Mouse (Mus musculus) gastrocnemius, adult 2 months (tissue): ENCODE results near the gene Syt5. TPM values are rescaled to one million over a fixed set of nuclear protein-coding genes. Genes with fewer than 3 reads are reported as not detected.
"Not testable (repeated sequence)": the region's sequence is repeated elsewhere in the genome, so short reads cannot be mapped to it uniquely, and the experiment has no call there.

Experiments used
- DNase-seq: peaks from one replicate; pipeline ENCODE4 v3.0.0; 2022
- H3K27ac ChIP-seq: fragments of 200-600 bp; 2 replicates; pipeline ENCODE4 v1.8.1; 2022; ENCODE audit warnings: mild to moderate bottlenecking
- H3K4me3 ChIP-seq: fragments of 200-600 bp; 2 replicates; pipeline ENCODE4 v1.8.1; 2022; ENCODE audit warnings: mild to moderate bottlenecking, moderate library complexity
- CTCF ChIP-seq: fragments of 200-600 bp; IDR thresholded peaks from 2 replicates; pipeline ENCODE4 v1.8.1; 2022; ENCODE audit warnings: antibody characterized with exemption, mild to moderate bottlenecking, moderate library complexity
- intact Hi-C: fragments of 180-260 bp; cut with DNase I; formaldehyde crosslinking; loops from one replicate; pipeline ENCODE4 v1.15.1; 2025
- long read RNA-seq, 2 experiments: library from polyadenylated mRNA; stranded (forward); transcript quantifications; one replicate each; pipeline ENCODE4 v2.0.0; 2021
- total RNA-seq, 2 experiments: library from RNA; stranded (reverse); gene quantifications; 2 replicates each; pipeline ENCODE4 v1.2.3; 2021

Gene Syt5
- not detected for total RNA-seq
- long read RNA-seq, experiment 1, result 0 reads
- long read RNA-seq, experiment 2, result 0 reads

DNA sequence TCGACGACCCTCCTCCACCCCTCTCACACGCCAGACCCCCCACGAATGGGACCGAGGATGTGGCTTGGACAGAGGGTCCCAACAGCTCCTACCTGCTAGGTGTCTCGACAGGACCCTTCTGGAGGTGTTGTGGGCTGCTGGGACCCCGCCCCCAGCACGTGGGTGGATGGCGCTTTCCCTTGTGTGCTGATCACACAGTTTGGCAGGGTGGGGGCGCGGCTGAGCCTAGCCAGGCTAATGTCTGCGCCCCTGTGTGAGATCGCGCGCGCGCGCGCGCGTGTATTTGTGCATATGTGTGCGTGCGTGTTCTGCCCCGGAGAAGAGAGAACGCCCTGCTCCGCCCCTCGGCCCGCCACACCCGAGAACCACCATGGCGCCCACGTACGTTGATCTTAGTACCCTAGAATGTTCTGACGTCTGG, at the start of gene Syt5:
Gene Syt5, minus strand, starts transcription at position 321 of the 421 bp plus-strand sequence.
- peak within 1 kb of the TSS; percentile 38 for H3K4me3 ChIP-seq
- intact Hi-C loops, result no loop called here
- DNase-seq, result no peak
- TF ChIP-seq CTCF, result no peak
- no peak within 1 kb of the TSS for H3K27ac ChIP-seq

DNA sequence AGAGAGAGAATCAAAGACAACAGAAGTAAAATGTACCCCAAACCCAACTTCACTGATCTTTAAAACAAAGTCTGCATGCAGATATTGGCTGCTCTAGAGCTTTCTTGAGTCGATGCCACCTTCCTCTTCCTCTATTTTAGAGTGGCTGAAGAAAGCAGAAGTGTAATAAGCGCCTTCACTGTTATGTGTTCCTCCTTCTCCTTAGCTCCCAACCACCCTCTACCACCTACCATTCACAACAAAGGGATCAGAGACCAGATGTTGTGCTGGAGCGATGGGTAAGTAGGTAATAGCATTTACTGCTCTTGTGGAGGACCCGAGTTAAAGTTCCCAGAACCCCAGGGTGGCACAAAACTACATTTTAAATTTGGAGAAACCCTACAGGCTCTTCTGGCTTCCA, 49.7 kb upstream of the Syt5 start:
- H3K27ac ChIP-seq, DNase-seq, intact Hi-C loops, H3K4me3 ChIP-seq: not testable (repeated sequence)

DNA sequence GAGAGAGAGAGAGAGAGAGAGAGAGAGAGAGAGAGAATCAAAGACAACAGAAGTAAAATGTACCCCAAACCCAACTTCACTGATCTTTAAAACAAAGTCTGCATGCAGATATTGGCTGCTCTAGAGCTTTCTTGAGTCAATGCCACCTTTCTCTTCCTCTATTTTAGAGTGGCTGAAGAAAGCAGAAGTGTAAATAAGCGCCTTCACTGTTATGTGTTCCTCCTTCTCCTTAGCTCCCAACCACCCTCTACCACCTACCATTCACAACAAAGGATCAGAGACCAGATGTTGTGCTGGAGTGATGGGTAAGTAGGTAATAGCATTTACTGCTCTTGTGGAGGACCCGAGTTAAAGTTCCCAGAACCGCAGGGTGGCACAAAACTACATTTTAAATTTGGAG, 34.1 kb upstream of the Syt5 start:
- intact Hi-C loops, DNase-seq: not testable (repeated sequence)

DNA sequence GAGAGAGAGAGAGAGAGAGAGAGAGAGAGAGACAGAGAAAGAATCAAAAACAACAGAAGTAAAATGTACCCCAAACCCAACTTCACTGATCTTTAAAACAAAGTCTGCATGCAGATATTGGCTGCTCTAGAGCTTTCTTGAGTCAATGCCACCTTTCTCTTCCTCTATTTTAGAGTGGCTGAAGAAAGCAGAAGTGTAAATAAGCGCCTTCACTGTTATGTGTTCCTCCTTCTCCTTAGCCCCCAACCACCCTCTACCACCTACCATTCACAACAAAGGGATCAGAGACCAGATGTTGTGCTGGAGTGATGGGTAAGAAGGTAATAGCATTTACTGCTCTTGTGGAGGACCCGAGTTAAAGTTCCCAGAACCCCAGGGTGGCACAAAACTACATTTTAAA, 25.0 kb upstream of the Syt5 start:
- DNase-seq, H3K27ac ChIP-seq, H3K4me3 ChIP-seq, intact Hi-C loops: not testable (repeated sequence)

More for the DNA sequence above, 34.1 kb upstream of the Syt5 start:
- H3K27ac ChIP-seq, H3K4me3 ChIP-seq: not testable (repeated sequence)

DNA sequence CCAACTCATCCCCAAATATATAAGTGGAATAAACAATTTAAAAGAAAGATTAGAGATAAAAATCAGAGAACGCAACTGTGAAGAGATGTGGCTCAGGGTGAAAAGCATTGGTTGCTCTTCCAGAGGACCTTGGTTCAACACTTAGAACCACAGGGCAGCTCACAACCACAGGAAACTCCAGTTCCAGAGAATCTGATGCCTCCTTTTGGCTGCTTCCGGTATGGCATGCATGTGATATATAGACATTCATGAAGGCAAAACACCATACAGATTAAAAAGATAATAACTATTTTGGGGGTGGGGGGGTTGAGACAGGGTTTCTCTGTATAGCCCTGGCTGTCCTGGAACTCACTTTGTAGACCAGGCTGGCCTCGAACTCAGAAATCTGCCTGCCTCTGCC, 15.3 kb upstream of the Syt5 start:
- no peak overlapping the region for H3K27ac ChIP-seq
- intact Hi-C loops, result no loop called here

GRCm38 (mm10) chr7:4557167-4557560, 9.8 kb upstream of the Syt5 start:
- TF ChIP-seq CTCF, result no peak
- Histone ChIP-seq H3K27ac (no peak overlapping the region), H3K4me3 (no peak overlapping the region)
- intact Hi-C loops, result loop anchor here (2.0 to 5.0 kb wide), 3 partner anchors 250 to 505 kb away; partner anchors contain the start of gene U2af2
- DNase-seq, result no peak

More for the DNA sequence above, 15.3 kb upstream of the Syt5 start:
- no peak overlapping the region for H3K4me3 ChIP-seq
- DNase-seq, result no peak
- no peak for TF ChIP-seq CTCF

DNA sequence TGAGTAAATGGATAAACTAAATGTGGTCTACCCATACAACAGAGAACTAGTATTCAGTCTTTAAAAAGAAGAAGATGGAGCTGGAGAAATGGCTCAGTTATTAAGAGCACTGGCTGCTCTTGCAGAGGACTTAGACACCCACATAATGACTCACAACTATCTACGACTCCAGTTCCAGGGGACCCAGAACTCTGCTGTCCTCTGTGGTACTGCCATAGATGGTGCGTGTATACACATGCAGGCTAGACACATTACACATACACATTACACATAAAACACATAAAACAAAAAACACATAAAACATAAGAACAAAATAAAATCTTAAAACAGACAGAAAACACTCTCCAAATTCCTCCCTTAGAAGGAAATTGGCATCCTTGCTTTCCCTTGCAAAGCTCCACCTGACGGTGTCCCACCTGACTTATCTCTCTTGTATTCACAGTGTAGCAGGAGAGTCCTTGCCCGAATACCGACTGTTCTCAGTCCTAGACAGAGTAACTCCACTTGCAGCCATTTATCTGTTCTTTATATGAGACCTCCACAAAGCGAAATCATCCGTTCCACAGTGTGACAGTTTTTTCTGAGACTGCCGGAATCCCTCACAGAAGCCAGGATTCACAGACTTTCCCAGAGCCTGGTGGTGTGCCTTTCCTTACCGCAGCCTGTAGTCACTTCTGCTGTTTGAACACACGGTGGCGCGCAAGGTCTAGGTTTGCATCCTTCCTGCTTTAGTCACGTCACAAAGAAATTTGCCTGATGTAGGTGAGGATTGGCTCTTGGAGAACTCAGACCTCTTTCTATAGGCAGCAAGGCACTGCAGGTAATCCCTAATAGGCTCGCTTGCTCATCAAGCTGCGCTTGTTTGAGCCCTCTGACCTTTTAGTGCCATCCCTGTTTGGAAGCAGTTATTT, 9.2 kb upstream of the Syt5 start:
- peak; percentile 91 for TF ChIP-seq CTCF
- DNase-seq, result peak; percentile 72
- Histone ChIP-seq H3K4me3 (no peak overlapping the region), H3K27ac (no peak overlapping the region)
- intact Hi-C loops, result loop anchor here (2.0 to 5.0 kb wide), 3 partner anchors 250 to 506 kb away; partner anchors contain the start of gene U2af2

DNA sequence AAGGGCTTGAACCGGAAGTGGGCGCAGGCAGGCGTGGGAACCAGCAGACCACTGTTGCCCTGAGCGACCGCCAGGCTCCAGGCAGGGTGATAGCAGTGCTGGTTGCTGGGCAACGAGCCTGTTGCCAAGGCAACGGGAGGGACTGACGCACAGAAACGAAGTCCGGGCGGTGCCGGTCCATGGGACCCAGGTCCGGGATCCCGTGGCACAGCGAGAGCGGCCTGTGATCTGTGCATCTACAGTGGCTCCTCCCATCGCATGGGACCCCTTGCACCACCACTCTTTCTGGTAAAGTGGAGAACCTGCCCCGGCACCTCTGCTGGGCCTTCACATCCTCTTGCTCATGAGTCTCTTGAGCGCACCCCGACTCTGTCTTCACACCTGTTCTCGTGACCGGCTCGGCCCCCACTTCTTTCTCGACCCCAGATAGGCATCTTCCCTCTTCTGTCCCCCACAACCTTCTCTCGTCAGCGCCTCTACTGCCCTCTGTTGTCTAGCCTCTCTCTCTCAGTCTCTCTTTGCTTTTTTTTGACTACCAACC, 680 bp downstream of the Syt5 start:
- no peak overlapping the region for H3K4me3 ChIP-seq
- DNase-seq, result peak; percentile 48
- no peak for TF ChIP-seq CTCF
- no peak overlapping the region for H3K27ac ChIP-seq
- intact Hi-C loops, result no loop called here

GRCm38 (mm10) chr7:4546050-4546449, 1.3 kb downstream of the Syt5 start:
- DNase-seq, result no peak
- no peak for TF ChIP-seq CTCF

GRCm38 (mm10) chr7:4542013-4542412, 5.3 kb downstream of the Syt5 start:
- intact Hi-C loops, result no loop called here
- TF ChIP-seq CTCF, result no peak
- no peak overlapping the region for H3K27ac ChIP-seq
- H3K4me3 ChIP-seq, result 0 out of 2 replicates have a peak overlapping the region, but pooled peaks have one; percentile 17
- no peak for DNase-seq

More at GRCm38 (mm10) chr7:4546050-4546449, 1.3 kb downstream of the Syt5 start:
- Histone ChIP-seq H3K4me3 (no peak overlapping the region), H3K27ac (no peak overlapping the region)
- intact Hi-C loops, result no loop called here

GRCm38 (mm10) chr7:4541344-4541743, 6.0 kb downstream of the Syt5 start:
- no peak for DNase-seq
- H3K4me3 ChIP-seq, result no peak overlapping the region
- intact Hi-C loops, result no loop called here
- H3K27ac ChIP-seq, result no peak overlapping the region
- TF ChIP-seq CTCF, result no peak

GRCm38 (mm10) chr7:4539019-4539418, 8.3 kb downstream of the Syt5 start:
- Histone ChIP-seq H3K27ac (no peak overlapping the region), H3K4me3 (no peak overlapping the region)
- no peak for DNase-seq
- TF ChIP-seq CTCF, result no peak
- intact Hi-C loops, result no loop called here

DNA sequence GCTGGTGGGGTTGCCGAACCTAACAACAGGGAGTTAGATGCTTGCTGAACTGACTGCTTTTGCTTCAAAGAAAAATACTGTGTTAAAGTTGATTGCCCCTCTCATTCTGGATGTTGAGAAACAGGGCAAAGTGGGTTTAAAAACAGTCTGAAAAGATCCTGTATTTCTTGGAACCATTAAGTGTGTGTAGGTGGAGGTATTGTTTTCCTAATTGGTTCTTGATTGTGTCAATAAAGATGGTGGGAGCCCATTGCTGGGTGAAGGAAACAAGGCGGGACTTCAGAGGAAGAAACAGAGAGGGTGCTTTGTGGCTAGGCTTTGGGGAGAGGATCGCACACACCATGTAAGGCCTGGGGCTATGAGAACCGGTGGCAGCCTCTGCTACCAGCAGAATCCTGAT, 10.2 kb downstream of the Syt5 start:
- Histone ChIP-seq H3K4me3 (no peak overlapping the region), H3K27ac (no peak overlapping the region)
- intact Hi-C loops, result no loop called here
- DNase-seq, result no peak
- TF ChIP-seq CTCF, result no peak

GRCm38 (mm10) chr7:4536369-4536768, 11.0 kb downstream of the Syt5 start:
- Histone ChIP-seq H3K27ac (no peak overlapping the region), H3K4me3 (no peak overlapping the region)
- DNase-seq, result no peak
- no peak for TF ChIP-seq CTCF
- intact Hi-C loops, result no loop called here
